In genomic region chr1:135412130-135412529, GRCm38 (mm10) we compare ENCODE assay signal across 12 mouse cellular contexts. TPM values are rescaled to one million over a fixed set of nuclear protein-coding genes. Genes with fewer than 3 reads are reported as not detected.
"Had no signal": no experiment of that assay in that cellular context is flagged by ENCODE, and none has a peak within 500 bp of the region (broad histone marks: within the 10 kb centered on the region; RNA-seq: fewer than 3 reads in every experiment).

No protein-coding gene starts in this region.

- H3K27me3 ChIP-seq: liver, embryonic 12.5 days; midbrain, embryonic 12.5 days; neural tube, embryonic 13.5 days; stomach, embryonic 15.5 days had no signal

- H3K27ac ChIP-seq: liver, embryonic 12.5 days; midbrain, embryonic 12.5 days; stomach, embryonic 15.5 days had no signal

- H3K4me2 ChIP-seq: liver, embryonic 12.5 days; midbrain, embryonic 12.5 days; neural tube, embryonic 13.5 days; stomach, embryonic 15.5 days had no signal

- H3K9me3 ChIP-seq: liver, embryonic 12.5 days; midbrain, embryonic 12.5 days; neural tube, embryonic 13.5 days; stomach, embryonic 15.5 days had no signal

- DNase-seq: kidney, postnatal 14 days; left cerebral cortex, postnatal 4 days; lung, postnatal 10 days; retina, postnatal 1 day; thymus, adult 2 months; thymus, postnatal 25 days had no signal

- ATAC-seq: liver, embryonic 12.5 days; midbrain, embryonic 16.5 days had no signal

- H3K4me1 ChIP-seq: liver, embryonic 12.5 days; midbrain, embryonic 12.5 days; neural tube, embryonic 13.5 days; stomach, embryonic 15.5 days had no signal

- H3K9ac ChIP-seq: liver, embryonic 12.5 days; midbrain, embryonic 12.5 days; neural tube, embryonic 13.5 days; stomach, embryonic 15.5 days had no signal

- H3K4me3 ChIP-seq: liver, embryonic 12.5 days; midbrain, embryonic 12.5 days; neural tube, embryonic 13.5 days; stomach, embryonic 15.5 days had no signal

RNA-seq across cellular contexts. Expression of gene Shisa4, which starts 37.1 kb away (rescaled TPM):
- total RNA-seq: megakaryocyte-erythroid progenitor cell, adult 5-6 weeks had no signal
